Mouse (Mus musculus): ENCODE results near the gene Papln.

- TF ChIP-seq CTCF (IDR thresholded peaks at IDR 0.05; ENCODE audit: insufficient read depth, low read depth, low read length) (peak; percentile 58; the same call in 1 of the 2 replicates), POLR2A (IDR thresholded peaks at IDR 0.05; ENCODE audit: insufficient read depth, low read depth, low read length) (no peak)
Observed at GRCm38 (mm10) chr12:83770418-83771256, 7.2 kb downstream of the Papln start.
